Mouse (Mus musculus): ENCODE measurements at regions not wholly inside any gene's neighbourhood (a gene's known extent, or its start where the extent isn't known, plus 50 kb on each side); places are given as distances from the start of the nearest gene placed in this dataset.

DNA sequence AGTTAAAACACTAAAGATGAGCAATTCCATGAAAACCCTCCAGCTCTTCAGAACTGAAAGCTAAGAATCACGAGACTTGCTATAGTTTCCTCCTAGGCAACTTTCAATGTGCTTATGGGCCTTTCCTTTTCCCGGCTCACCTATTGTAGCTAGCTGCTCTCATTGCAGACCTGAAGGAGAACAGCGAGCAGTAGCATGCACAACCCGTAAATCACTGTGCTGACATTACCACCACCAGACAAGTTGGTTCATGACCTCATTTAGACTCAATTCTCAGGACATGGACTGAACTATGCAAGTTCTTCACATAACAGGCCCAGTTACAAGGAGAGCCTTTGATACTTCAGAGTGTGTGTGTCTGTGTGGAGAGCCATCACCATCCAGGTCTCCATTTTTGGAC is 72.5 kb upstream of the Rbm19 start:
- DNase-seq (ENCODE audit: low spot score), result no peak
- no peak for ATAC-seq (ENCODE audit: insufficient read depth, low read depth)
- Histone ChIP-seq H3K9me3 (replicated peaks; ENCODE audit: control insufficient read depth, low read length) (0 out of 2 replicates have a peak, but pooled peaks cover 9% of the 10 kb centered on the region), H3K27ac (ENCODE audit: low read depth) (no peak overlapping the region), H3K27me3 (ENCODE audit: control insufficient read depth, insufficient read depth, low read length) (no peaks in the 10 kb centered on the region), H3K4me2 (ENCODE audit: low read depth, low read length) (no peak overlapping the region), H3K4me3 (ENCODE audit: low read depth, low read length) (no peak overlapping the region), H3K9ac (replicated peaks; ENCODE audit: low read depth, low read length) (no peak overlapping the region), H3K36me3 (replicated peaks; ENCODE audit: control insufficient read depth, insufficient read depth, low read length) (no peaks in the 10 kb centered on the region), H3K4me1 (ENCODE audit: control insufficient read depth, insufficient read depth) (no peaks in the 10 kb centered on the region)
- no peak for TF ChIP-seq EP300 (IDR thresholded peaks at IDR 0.05; ENCODE audit: low read depth)
- TF ChIP-seq CTCF (IDR thresholded peaks at IDR 0.05; ENCODE audit: low read depth), result no peak
- WGBS, result 88% methylated on average over 4 of the region's 4 CpGs

DNA sequence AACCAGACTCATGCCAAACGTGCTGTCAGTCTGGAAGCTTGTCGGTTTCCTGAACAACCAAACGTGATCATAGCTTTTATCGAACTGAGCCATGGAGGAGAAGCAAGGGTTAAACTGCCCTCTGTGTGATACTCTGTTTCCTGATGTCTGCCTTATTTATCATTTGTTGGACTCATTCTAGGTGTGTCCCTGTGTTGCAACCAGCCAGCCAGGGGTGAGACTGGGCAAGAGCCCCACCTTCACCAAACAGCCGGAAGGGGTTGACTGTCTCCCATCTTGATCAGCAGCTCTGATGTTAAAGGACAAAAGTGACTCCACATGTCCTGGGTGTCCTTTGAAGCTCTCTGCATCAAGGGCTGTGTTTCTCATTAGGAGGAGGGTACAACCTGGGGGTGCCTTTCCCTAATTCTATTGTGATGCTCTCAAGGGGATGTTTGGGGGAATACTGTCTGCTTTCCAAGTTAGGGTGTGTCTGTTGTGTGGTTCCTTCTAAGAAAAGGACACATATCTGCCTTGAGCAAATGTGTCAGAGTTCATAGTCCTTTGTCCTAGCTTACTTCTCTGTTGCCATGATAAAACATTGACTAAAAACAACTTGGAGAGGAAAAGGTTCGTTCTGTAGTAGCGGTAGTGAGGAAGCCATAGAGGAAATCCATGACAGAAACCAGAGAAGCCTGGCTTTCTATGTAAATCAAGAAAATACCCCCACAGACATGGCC is 67.0 kb upstream of the Rbm19 start:
- no peaks in the 10 kb centered on the region for H3K4me1 ChIP-seq (ENCODE audit: control insufficient read depth, insufficient read depth)
- ATAC-seq (ENCODE audit: insufficient read depth, low read depth) (no peak), DNase-seq (ENCODE audit: low spot score) (no peak)
- H3K4me3 ChIP-seq (ENCODE audit: low read depth, low read length), result no peak overlapping the region
- H3K9ac ChIP-seq (replicated peaks; ENCODE audit: low read depth, low read length), result no peak overlapping the region
- H3K27ac ChIP-seq (ENCODE audit: low read depth), result no peak overlapping the region
- 78% methylated on average over 7 of the region's 7 CpGs for whole genome bisulfite sequencing
- no peak overlapping the region for H3K4me2 ChIP-seq (ENCODE audit: low read depth, low read length)
- no peaks in the 10 kb centered on the region for H3K9me3 ChIP-seq (replicated peaks; ENCODE audit: control insufficient read depth, low read length)
- TF ChIP-seq EP300 (IDR thresholded peaks at IDR 0.05; ENCODE audit: low read depth) (no peak), CTCF (IDR thresholded peaks at IDR 0.05; ENCODE audit: low read depth) (no peak)
- H3K36me3 ChIP-seq (replicated peaks; ENCODE audit: control insufficient read depth, insufficient read depth, low read length), result no peaks in the 10 kb centered on the region
- H3K27me3 ChIP-seq (ENCODE audit: control insufficient read depth, insufficient read depth, low read length), result no peaks in the 10 kb centered on the region

DNA sequence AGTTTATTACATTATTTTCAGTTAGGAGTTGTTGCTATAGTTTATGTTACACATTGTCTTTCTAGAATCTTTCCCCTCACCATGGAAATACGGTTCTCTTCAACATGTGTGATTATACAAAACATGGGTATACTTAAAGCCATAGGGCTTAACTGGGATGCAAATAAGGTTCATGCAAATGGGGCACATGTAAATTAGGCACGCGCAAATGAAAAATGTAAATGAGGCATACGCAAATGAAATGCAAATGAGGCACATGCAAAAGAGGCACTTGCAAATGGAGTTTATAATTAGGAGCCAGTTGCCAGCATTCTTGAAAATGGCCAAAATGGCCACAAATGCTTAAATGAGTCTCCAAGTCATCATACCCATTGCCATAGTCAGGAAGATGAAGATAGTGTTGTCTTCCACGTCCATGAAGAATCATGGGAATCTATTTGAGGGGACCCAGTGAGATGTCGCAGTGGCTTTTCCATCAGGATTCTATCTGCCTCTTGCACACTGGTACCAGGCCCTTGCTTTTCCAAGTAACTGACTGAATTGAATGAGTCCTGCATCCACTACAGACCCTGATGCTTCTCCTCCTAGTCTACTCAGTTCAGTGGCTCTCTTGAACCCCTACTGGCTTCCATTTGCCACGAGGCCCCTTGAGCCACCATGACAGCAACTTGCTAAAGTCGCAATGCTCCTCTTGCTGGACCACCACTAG is 65.4 kb upstream of the Rbm19 start:
- H3K36me3 ChIP-seq (replicated peaks; ENCODE audit: control insufficient read depth, insufficient read depth, low read length), result no peaks in the 10 kb centered on the region
- H3K9me3 ChIP-seq (replicated peaks; ENCODE audit: control insufficient read depth, low read length), result no peaks in the 10 kb centered on the region
- DNase-seq (ENCODE audit: low spot score) (no peak), ATAC-seq (ENCODE audit: insufficient read depth, low read depth) (no peak)
- no peak overlapping the region for H3K9ac ChIP-seq (replicated peaks; ENCODE audit: low read depth, low read length)
- H3K27ac ChIP-seq (ENCODE audit: low read depth), result no peak overlapping the region
- WGBS, result 81% methylated on average over 8 of the region's 8 CpGs
- H3K4me3 ChIP-seq (ENCODE audit: low read depth, low read length), result no peak overlapping the region
- H3K4me2 ChIP-seq (ENCODE audit: low read depth, low read length), result no peak overlapping the region
- no peaks in the 10 kb centered on the region for H3K4me1 ChIP-seq (ENCODE audit: control insufficient read depth, insufficient read depth)
- TF ChIP-seq CTCF (IDR thresholded peaks at IDR 0.05; ENCODE audit: low read depth), result no peak
- no peak for TF ChIP-seq EP300 (IDR thresholded peaks at IDR 0.05; ENCODE audit: low read depth)
- no peaks in the 10 kb centered on the region for H3K27me3 ChIP-seq (ENCODE audit: control insufficient read depth, insufficient read depth, low read length)

DNA sequence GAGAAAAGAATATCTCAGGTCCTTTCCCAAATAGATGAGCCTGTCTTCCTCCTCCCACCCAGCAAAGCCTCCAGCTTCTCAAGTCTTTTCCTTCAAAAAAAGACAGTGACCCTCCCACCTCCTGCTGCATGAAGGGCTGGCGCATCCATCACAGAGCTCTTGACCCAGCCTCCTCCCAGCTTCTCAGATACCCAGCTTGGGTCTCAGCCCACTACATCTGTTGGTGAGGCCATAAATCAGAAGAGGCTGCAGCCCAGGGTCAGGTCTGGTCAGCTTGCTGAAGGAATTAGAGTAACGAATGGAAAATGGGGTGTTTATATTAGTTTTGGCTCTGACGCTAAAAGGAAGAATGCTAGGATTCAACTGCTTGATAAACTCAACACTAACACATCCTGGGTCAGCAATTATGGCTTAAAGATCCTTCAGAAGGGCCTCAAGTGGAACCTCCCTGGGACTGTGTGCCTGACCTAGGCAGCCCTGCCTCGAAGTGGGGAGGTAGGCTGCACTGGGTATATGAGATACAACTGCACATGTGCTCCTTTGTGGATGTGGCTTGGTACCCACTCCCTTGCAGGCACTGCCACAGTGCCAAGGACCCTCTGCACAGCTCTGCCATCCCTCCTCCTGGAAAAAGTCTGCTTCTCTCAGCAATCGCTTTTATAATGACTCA is 61.6 kb upstream of the Rbm19 start:
- Histone ChIP-seq H3K36me3 (replicated peaks; ENCODE audit: control insufficient read depth, insufficient read depth, low read length) (no peaks in the 10 kb centered on the region), H3K4me1 (ENCODE audit: control insufficient read depth, insufficient read depth) (no peaks in the 10 kb centered on the region), H3K4me2 (ENCODE audit: low read depth, low read length) (no peak overlapping the region), H3K27ac (ENCODE audit: low read depth) (no peak overlapping the region), H3K27me3 (ENCODE audit: control insufficient read depth, insufficient read depth, low read length) (no peaks in the 10 kb centered on the region), H3K9ac (replicated peaks; ENCODE audit: low read depth, low read length) (no peak overlapping the region), H3K4me3 (ENCODE audit: low read depth, low read length) (no peak overlapping the region), H3K9me3 (replicated peaks; ENCODE audit: control insufficient read depth, low read length) (no peaks in the 10 kb centered on the region)
- DNase-seq (ENCODE audit: low spot score) (no peak), ATAC-seq (ENCODE audit: insufficient read depth, low read depth) (no peak)
- TF ChIP-seq EP300 (IDR thresholded peaks at IDR 0.05; ENCODE audit: low read depth) (no peak), CTCF (IDR thresholded peaks at IDR 0.05; ENCODE audit: low read depth) (no peak)
- WGBS, result 56% methylated on average over 5 of the region's 5 CpGs

Measured in heart, postnatal 0 days (tissue).